Mouse (Mus musculus) spleen, adult 2 months (tissue): ENCODE results near the gene Exoc3l. TPM values are rescaled to one million over a fixed set of nuclear protein-coding genes. Genes with fewer than 3 reads are reported as not detected.

Experiments
- DNase-seq, 2 experiments: peaks; one replicate each; pipeline versions ENCODE4 v3.0.0 to v3.0.0-alpha.2; 2012 to 2021; ENCODE audit warnings: low spot score in 2 of 2, low read depth in 1 of 2
- H3K27ac ChIP-seq: fragments of 200-500 bp; 2 replicates; pipeline ENCODE4 v1.5.1; 2012; ENCODE audit warnings: low read length, inconsistent platforms; ENCODE audit not compliant: insufficient read depth
- H3K27me3 ChIP-seq: fragments of 200-500 bp; 2 replicates; pipeline ENCODE4 v1.6.1; 2012; ENCODE audit warnings: mild to moderate bottlenecking, moderate library complexity, low read length, inconsistent platforms; ENCODE audit not compliant: control insufficient read depth, insufficient read depth
- H3K36me3 ChIP-seq: fragments of 200-500 bp; 2 replicates; pipeline ENCODE4 v1.6.1; 2012; ENCODE audit warnings: mild to moderate bottlenecking, low read length, inconsistent platforms; ENCODE audit not compliant: control insufficient read depth, insufficient read depth
- H3K4me1 ChIP-seq: fragments of 200-500 bp; 2 replicates; pipeline ENCODE4 v1.6.1; 2011; ENCODE audit warnings: inconsistent platforms; ENCODE audit not compliant: control insufficient read depth, insufficient read depth, insufficient read length
- H3K4me3 ChIP-seq: fragments of 200-500 bp; 2 replicates; pipeline ENCODE4 v1.5.1; 2011; ENCODE audit warnings: mild to moderate bottlenecking, inconsistent platforms; ENCODE audit not compliant: insufficient read depth, insufficient read length; ENCODE audit errors: extremely low read depth
- CTCF ChIP-seq: fragments of 200-500 bp; IDR thresholded peaks from 2 replicates; pipeline ENCODE4 v1.5.1; 2011; ENCODE audit warnings: mild to moderate bottlenecking, inconsistent platforms; ENCODE audit not compliant: insufficient read depth, insufficient read length, insufficient replicate concordance; ENCODE audit errors: extremely low read depth
- POLR2A ChIP-seq: fragments of 200-500 bp; IDR thresholded peaks from 2 replicates; pipeline ENCODE4 v1.6.1; 2011; ENCODE audit warnings: low read depth, low read length, inconsistent platforms
- WGBS: fragments of 180-500 bp; shearing (Covaris S2); methylation state at CpG from one replicate; pipeline ENCODE4 v1.1.7; 2018; 5-methylcytosine and 5-hydroxymethylcytosine counted together
- polyA plus RNA-seq: library from polyadenylated mRNA; depleted of rRNA; stranded (reverse); fragments of >200 nt; gene quantifications from 2 replicates; pipeline ENCODE4 v1.2.3, GENCODE M21; 2012

The Exoc3l gene
- polyA plus RNA-seq, 1 experiment: 23.4 TPM

DNA sequence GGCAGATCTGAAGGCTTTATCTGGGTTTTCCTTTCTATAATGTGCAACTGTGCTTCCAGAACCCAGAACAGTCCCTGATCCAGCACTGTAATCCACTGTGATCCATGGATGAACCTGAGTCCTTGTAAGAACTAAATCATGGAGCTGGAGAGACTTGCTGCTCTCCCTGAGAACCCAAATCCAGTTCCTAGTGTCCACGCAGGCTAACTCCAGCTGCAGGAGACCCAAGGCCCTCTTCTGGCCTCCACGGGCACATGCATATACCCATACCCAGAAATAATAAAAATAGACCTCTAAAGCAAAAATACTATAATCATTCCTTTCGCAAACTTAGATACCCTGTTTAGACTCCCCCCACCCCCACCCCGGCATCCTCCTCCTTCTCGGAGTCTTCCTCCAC lies 7.7 kb downstream of the Exoc3l start:
- no peak overlapping the region for H3K4me3 ChIP-seq
- WGBS: 90% methylated on average over 5 of the region's 5 CpGs
- H3K27me3 ChIP-seq: no peaks in the 10 kb centered on the region
- no peaks in the 10 kb centered on the region for H3K36me3 ChIP-seq
- H3K27ac ChIP-seq: no peak overlapping the region
- TF ChIP-seq CTCF (no peak), POLR2A (no peak)
- DNase-seq: no peak
- H3K4me1 ChIP-seq: peaks cover 11% of the 10 kb centered on the region

DNA sequence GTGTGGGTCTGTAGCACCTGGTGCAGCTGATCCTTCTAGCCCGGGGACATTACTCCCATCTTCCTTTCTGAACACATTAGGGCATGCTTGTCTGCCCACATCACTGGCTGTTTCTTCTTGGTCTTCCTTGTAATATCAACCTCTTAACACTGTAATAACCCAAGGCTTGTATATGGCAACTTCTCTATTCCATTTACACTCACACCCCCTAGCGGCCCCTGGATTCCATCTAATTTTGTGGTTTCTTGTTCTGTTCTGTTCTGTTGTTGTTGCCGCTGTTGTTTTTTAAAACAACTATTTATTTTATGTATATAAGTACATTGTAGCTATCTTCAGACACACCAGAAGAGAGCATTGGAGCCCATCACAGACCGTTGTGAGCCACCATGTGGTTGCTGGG lies 9.0 kb downstream of the Exoc3l start:
- TF ChIP-seq POLR2A: no peak
- no peak for DNase-seq
- no peak overlapping the region for H3K27ac ChIP-seq
- no peak overlapping the region for H3K4me3 ChIP-seq
- no peaks in the 10 kb centered on the region for H3K36me3 ChIP-seq
- peaks cover 11% of the 10 kb centered on the region for H3K4me1 ChIP-seq
- no peaks in the 10 kb centered on the region for H3K27me3 ChIP-seq
- 91% methylated on average over 4 of the region's 4 CpGs for WGBS

DNA sequence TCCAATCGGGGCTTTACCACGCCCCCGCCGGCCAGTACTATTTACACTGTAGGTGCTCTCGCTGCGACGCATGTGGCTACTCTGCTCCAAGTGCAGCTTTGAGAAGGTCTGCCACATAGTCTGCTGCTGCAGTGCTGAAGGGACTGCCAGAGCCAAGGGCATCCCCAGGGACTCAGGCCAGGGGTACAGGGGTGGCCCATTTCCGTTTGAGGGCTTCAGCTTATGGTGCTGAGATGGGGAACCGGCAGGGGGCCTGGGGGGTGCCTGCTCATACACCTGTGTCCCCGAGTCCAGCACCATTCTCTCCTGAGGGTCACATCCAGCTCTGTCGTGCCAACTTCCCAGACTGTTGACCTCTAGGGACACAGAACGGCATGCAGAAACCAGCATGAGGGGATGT lies 10.4 kb downstream of the Exoc3l start:
- TF ChIP-seq POLR2A: no peak
- no peak for TF ChIP-seq CTCF
- H3K27me3 ChIP-seq: no peaks in the 10 kb centered on the region
- H3K27ac ChIP-seq: no peak overlapping the region
- H3K4me1 ChIP-seq: peaks cover 9% of the 10 kb centered on the region
- no peak overlapping the region for H3K4me3 ChIP-seq
- DNase-seq: no peak
- no peaks in the 10 kb centered on the region for H3K36me3 ChIP-seq
- 86% methylated on average over 12 of the region's 12 CpGs for WGBS

DNA sequence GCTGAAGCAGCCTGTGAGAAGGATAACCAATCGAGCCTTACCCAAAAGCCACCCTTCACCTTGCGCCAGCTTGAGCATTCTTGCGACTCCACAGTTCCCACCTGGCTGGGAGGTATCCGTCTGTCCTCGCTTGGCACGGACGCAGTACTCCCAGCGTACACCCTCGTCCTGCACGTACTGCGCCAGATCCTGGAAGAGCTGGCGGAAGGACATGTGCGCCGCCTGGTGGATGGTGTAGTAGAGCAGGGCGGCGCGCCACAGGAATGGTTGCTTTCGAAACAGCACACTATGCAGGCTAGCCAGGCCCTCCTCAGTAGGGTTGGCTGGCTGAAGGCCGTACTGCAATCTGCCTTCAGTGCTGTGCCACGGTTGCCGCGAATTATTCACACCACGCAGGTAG lies 12.8 kb downstream of the Exoc3l start:
- TF ChIP-seq POLR2A (no peak), CTCF (peak; percentile 73; the same call in 1 of the 2 replicates)
- no peaks in the 10 kb centered on the region for H3K36me3 ChIP-seq
- no peaks in the 10 kb centered on the region for H3K27me3 ChIP-seq
- peak in 1 of 2 experiments; percentile 41 for DNase-seq
- 61% methylated on average over 23 of the region's 23 CpGs for WGBS
- no peak overlapping the region for H3K27ac ChIP-seq
- H3K4me3 ChIP-seq: no peak overlapping the region
- peaks cover 7% of the 10 kb centered on the region for H3K4me1 ChIP-seq

DNA sequence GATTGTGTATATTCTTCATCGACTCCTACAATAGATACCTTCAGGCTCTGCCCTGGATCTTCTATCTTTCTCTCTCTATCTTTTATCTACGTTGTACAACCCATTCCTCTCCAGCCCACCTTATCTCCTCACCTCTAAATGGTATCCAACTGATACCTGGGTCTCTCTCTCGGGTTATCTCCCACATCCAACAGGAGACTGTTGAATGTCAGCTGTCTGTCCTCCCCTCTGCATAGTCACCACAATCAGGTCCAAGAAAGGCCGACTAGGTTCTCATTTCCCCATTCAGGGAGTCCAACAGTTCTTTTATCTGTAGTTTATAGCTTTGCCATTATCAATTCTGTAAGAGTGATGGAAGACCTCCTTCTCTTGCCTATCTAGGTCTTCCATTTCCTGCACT lies 13.7 kb downstream of the Exoc3l start:
- WGBS: 81% methylated on average over 4 of the region's 4 CpGs
- TF ChIP-seq CTCF (no peak), POLR2A (no peak)
- Histone ChIP-seq H3K27me3 (no peaks in the 10 kb centered on the region), H3K36me3 (no peaks in the 10 kb centered on the region), H3K27ac (no peak overlapping the region), H3K4me1 (peaks cover 7% of the 10 kb centered on the region), H3K4me3 (no peak overlapping the region)
- DNase-seq: no peak

DNA sequence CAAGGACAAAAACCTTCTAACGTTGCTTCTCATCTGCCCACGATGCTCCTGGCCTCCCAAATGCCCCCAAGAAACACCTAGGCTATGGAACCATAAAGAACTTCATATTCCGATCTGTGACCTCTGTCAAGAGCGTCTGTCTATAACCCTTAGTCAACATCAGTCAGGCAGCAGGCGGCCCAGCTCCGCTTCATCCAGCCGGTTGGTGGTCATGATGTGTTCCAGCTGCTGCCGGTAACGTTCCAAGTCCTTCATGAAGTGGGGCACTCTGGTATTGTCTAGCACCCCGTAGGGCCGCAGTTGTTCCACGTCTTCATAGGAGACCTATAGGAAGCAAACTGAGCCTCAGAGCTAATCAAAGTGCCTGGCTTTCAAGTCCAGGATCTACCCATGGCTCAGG lies 14.1 kb downstream of the Exoc3l start:
- WGBS: 93% methylated on average over 12 of the region's 12 CpGs
- Histone ChIP-seq H3K4me3 (no peak overlapping the region), H3K27ac (no peak overlapping the region), H3K4me1 (peaks cover 7% of the 10 kb centered on the region), H3K36me3 (no peaks in the 10 kb centered on the region), H3K27me3 (0 out of 2 replicates have a peak, but pooled peaks cover 2% of the 10 kb centered on the region)
- no peak for TF ChIP-seq POLR2A
- TF ChIP-seq CTCF: no peak
- no peak for DNase-seq

DNA sequence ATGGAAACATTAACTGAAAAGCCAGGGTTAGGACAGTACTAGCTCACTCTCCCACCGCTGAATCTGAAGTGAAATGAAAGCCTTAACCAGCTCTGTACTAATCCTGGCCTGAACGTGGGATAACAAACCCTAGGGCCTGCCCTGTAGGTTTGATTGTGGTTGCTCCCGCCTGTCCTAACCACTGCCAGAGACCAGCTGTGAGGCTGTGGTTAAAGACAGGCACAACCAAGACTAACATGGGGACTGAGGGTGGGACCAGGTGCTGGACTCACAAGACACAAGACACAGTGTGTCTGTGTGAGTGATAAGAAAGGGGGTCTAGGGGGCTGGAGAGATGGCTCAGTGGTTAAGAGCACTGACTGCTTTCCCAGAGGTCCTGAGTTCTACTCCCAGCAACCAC lies 15.3 kb downstream of the Exoc3l start:
- no peak for TF ChIP-seq POLR2A
- TF ChIP-seq CTCF: no peak
- Histone ChIP-seq H3K4me1 (peaks cover 14% of the 10 kb centered on the region), H3K4me3 (no peak overlapping the region), H3K36me3 (no peaks in the 10 kb centered on the region), H3K27me3 (peaks cover 12% of the 10 kb centered on the region), H3K27ac (no peak overlapping the region)
- DNase-seq: no peak
- WGBS: 43% methylated on average over 3 of the region's 3 CpGs

DNA sequence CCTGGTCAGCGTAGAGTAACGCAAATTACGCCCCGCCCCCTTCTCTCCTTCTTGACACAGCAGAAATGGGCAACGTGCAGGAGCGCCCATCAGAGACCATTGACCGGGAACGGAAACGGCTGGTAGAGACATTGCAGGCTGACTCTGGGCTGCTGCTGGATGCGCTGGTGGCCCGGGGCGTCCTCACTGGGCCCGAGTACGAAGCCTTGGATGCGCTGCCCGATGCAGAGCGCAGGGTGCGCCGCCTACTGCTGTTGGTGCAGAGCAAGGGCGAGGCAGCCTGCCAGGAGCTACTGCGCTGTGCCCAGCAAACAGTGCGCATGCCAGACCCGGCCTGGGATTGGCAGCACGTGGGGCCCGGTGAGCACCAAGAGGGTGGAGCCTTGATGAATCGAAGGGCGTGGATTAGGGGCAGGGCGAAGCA lies 17.0 kb downstream of the Exoc3l start:
- peaks cover 15% of the 10 kb centered on the region for H3K27me3 ChIP-seq
- WGBS: 5% methylated on average over 28 of the region's 28 CpGs
- H3K4me1 ChIP-seq: peaks cover 14% of the 10 kb centered on the region
- no peak overlapping the region for H3K27ac ChIP-seq
- no peaks in the 10 kb centered on the region for H3K36me3 ChIP-seq
- H3K4me3 ChIP-seq: peak overlapping the region; percentile 12; the same call in 1 of the 2 replicates
- TF ChIP-seq CTCF (no peak; the same call in 1 of the 2 replicates), POLR2A (no peak)
- DNase-seq: peak in 1 of 2 experiments; percentile 33
